Mouse (Mus musculus): Measurements from ENCODE around the gene Esp31. TPM values are rescaled to one million over a fixed set of nuclear protein-coding genes. Genes with fewer than 3 reads are reported as not detected.

Gene Esp31
- not detected in 2 replicates for polyA plus RNA-seq (2015; fragmentation: Nextera tagmentation; extraction: Ambion mirVana)

- no peak within 1 kb of the TSS for H3K27ac ChIP-seq (replicated peaks)
- H3K4me1 ChIP-seq (replicated peaks): no peaks in the 10 kb centered on the region
- no peak within 1 kb of the TSS for H3K9ac ChIP-seq
- no peaks in the 10 kb centered on the region for H3K9me3 ChIP-seq (replicated peaks)
- ATAC-seq (ENCODE audit: insufficient read depth): no peak
- H3K4me3 ChIP-seq (replicated peaks): no peak within 1 kb of the TSS
- H3K36me3 ChIP-seq (replicated peaks): no peaks in the 10 kb centered on the region
- H3K27me3 ChIP-seq: no peaks in the 10 kb centered on the region
- no peak within 1 kb of the TSS for H3K4me2 ChIP-seq
- WGBS (ENCODE audit: insufficient replicate concordance): 44% methylated on average over 2 of the region's 2 CpGs
Observed at GRCm38 (mm10) chr17:38639147-38639546, at the start of gene Esp31. Gene Esp31, plus strand, starts transcription at chr17:38639447.

Other genes starting within 250 kb of the Esp31 start
- gene Esp36, start 219.3 kb upstream of the Esp31 start, polyA plus RNA-seq (2015; fragmentation: Nextera tagmentation; extraction: Ambion mirVana): not detected in 2 replicates
- gene Esp34, start 85.3 kb upstream of the Esp31 start, polyA plus RNA-seq (2015; fragmentation: Nextera tagmentation; extraction: Ambion mirVana): not detected in 2 replicates

Data from liver, embryonic 15.5 days (tissue).